Mouse (Mus musculus): ENCODE measurements around the gene Sh2b2.

DNA sequence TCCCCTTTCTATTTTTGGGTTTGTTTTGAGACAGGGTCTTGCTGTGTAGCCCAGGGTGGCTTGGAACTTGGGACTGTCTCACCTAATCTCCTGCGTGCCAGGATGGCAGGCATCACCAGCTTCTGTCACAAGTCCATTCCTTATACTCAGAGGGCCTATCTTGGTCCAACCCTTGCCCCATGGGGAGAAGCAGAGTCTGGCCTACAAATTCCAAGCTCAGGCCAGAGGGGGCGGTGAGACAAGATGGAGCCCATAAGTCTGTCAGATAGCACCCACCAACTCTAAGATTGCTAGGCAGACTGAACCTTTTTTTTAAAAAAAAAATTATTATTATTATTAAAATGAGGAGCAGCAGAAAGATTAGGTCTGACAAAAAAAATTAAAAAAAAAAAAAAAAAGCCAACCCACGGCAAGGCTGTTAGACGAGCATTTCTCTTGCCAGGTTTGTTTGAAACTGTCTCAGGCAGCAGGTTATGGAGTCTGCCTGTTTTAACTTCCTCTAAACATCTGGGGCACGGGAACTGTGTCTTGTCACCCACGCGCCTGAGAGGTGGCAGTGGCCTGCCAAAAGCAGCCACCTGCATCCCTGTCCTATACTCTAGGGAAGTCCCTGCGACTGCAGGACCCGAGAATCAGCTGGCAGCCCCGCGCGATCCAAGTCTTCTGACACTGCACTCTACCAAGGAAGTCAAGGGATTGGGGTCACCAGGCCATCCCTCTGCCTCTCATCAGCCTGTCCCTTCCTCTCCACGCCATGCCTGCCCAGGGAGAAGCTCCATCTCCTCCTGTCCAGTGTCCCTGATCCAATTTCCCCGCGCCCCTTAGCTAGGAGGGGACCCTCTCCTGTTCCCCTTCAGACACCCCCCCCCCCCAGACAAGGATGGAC, 76.5 kb downstream of the Sh2b2 start:
- TF ChIP-seq POLR2A (IDR thresholded peaks at IDR 0.05; ENCODE audit: low read depth, low read length) (no peak), CTCF (IDR thresholded peaks at IDR 0.05; ENCODE audit: extremely low read depth, insufficient read length, insufficient replicate concordance, low read depth, low read length) (no peak)
